In the genomic region with DNA sequence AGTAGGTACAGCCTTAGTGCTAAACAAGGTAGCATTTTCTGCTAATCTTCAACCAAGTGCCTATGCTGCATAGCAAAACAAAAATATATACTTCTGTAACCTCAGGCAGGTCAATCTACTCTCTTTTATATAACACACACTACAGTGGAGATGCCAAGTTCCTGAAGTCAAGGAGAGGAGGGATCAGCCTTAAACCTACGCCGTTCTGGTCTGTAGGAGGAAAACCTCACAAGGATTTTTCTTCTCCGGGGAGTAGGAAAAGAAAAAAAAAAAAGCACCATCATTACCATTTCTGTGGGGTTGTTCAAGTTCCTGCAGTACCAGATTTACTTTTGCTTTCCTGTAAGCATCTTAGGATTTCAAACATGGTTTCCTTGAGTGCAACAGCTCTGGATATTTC, we compare ENCODE assay signal across 13 mouse cellular contexts.
"Had no signal": no experiment of that assay in that cellular context is flagged by ENCODE, and none has a peak within 500 bp of the region (broad histone marks: within the 10 kb centered on the region; RNA-seq: fewer than 3 reads in every experiment).

No protein-coding gene starts in this region.

- ATAC-seq: midbrain, embryonic 16.5 days had no signal

- DNase-seq: lung, adult 18-20 months; lung, embryonic 14.5 days; lung, postnatal 10 days; lung, postnatal 4 days; midbrain, embryonic 14.5 days; retina, postnatal 1 day; right cerebral cortex, postnatal 14 days; right cerebral cortex, postnatal 4 days; spleen, adult 18-20 months; thymus, adult 18-20 months; thymus, postnatal 14 days; thymus, postnatal 36 days had no signal
